Mouse (Mus musculus): Measurements from ENCODE around the gene Slc6a14. TPM values are rescaled to one million over a fixed set of nuclear protein-coding genes. Genes with fewer than 3 reads are reported as not detected.
A peak's percentile ranks its signal among the peaks of the same experiment; 100 is the strongest.

The Slc6a14 gene
- polyA plus RNA-seq (2014; fragmentation: Nextera tagmentation; extraction: Ambion mirVana) = 0.07 TPM in 1 of 2 replicates, not detected in the other

- Histone ChIP-seq H3K9me3 (ENCODE audit: control insufficient read depth, low read length) (no peaks in the 10 kb centered on the region), H3K9ac (ENCODE audit: low read length) (no peak within 1 kb of the TSS), H3K4me2 (ENCODE audit: low read length) (no peak within 1 kb of the TSS), H3K36me3 (ENCODE audit: control insufficient read depth, insufficient read depth, low read length) (no peaks in the 10 kb centered on the region), H3K27ac (replicated peaks in 1 of 2; ENCODE audit: control insufficient read depth in 1 of 2, insufficient read depth in 1 of 2, low read depth in 2 of 2, low read length in 2 of 2) (no peak within 1 kb of the TSS), H3K27me3 (ENCODE audit: control insufficient read depth, insufficient read depth, low read length) (no peaks in the 10 kb centered on the region), H3K4me3 (ENCODE audit: control insufficient read depth in 1 of 2, insufficient read depth in 1 of 2, low read depth in 1 of 2, low read length in 2 of 2) (no peak within 1 kb of the TSS), H3K4me1 (ENCODE audit: control insufficient read depth in 2 of 2, insufficient read depth in 2 of 2, low read length in 2 of 2) (no peaks in the 10 kb centered on the region; a peak in 1 of 4 replicates)
- ATAC-seq (ENCODE audit: insufficient number of reproducible peaks, insufficient read depth, low FRiP score, low read depth) = no peak
- 52% methylated on average over 7 of the region's 7 CpGs for whole genome bisulfite sequencing
These were observed at the start of gene Slc6a14 for GRCm38 (mm10) chrX:21714829-21715228. Gene Slc6a14, plus strand, starts transcription at chrX:21714896.

- Histone ChIP-seq H3K4me3 (ENCODE audit: control insufficient read depth in 1 of 2, insufficient read depth in 1 of 2, low read depth in 1 of 2, low read length in 2 of 2) (no peak overlapping the region), H3K4me1 (ENCODE audit: control insufficient read depth in 2 of 2, insufficient read depth in 2 of 2, low read length in 2 of 2) (no peaks in the 10 kb centered on the region), H3K9ac (ENCODE audit: low read length) (no peak overlapping the region), H3K27me3 (ENCODE audit: control insufficient read depth, insufficient read depth, low read length) (no peaks in the 10 kb centered on the region), H3K36me3 (ENCODE audit: control insufficient read depth, insufficient read depth, low read length) (no peaks in the 10 kb centered on the region), H3K4me2 (ENCODE audit: low read length) (peak overlapping the region; percentile 11; the same call in 1 of the 2 replicates), H3K9me3 (ENCODE audit: control insufficient read depth, low read length) (no peaks in the 10 kb centered on the region), H3K27ac (replicated peaks in 1 of 2; ENCODE audit: control insufficient read depth in 1 of 2, insufficient read depth in 1 of 2, low read depth in 2 of 2, low read length in 2 of 2) (no peak overlapping the region)
- no peak for ATAC-seq (ENCODE audit: insufficient number of reproducible peaks, insufficient read depth, low FRiP score, low read depth)
- WGBS = 34% methylated on average over 7 of the region's 7 CpGs
These were observed 43.8 kb upstream of the Slc6a14 start for GRCm38 (mm10) chrX:21670896-21671295.

- 65% methylated on average over 6 of the region's 6 CpGs for WGBS
- H3K4me3 ChIP-seq (ENCODE audit: control insufficient read depth in 1 of 2, insufficient read depth in 1 of 2, low read depth in 1 of 2, low read length in 2 of 2) = no peak overlapping the region
- H3K4me2 ChIP-seq (ENCODE audit: low read length) = no peak overlapping the region
- H3K9ac ChIP-seq (ENCODE audit: low read length) = no peak overlapping the region
- H3K36me3 ChIP-seq (ENCODE audit: control insufficient read depth, insufficient read depth, low read length) = no peaks in the 10 kb centered on the region
- H3K27me3 ChIP-seq (ENCODE audit: control insufficient read depth, insufficient read depth, low read length) = no peaks in the 10 kb centered on the region
- no peaks in the 10 kb centered on the region for H3K4me1 ChIP-seq (ENCODE audit: control insufficient read depth in 2 of 2, insufficient read depth in 2 of 2, low read length in 2 of 2)
- H3K27ac ChIP-seq (replicated peaks in 1 of 2; ENCODE audit: control insufficient read depth in 1 of 2, insufficient read depth in 1 of 2, low read depth in 2 of 2, low read length in 2 of 2) = no peak overlapping the region
- H3K9me3 ChIP-seq (ENCODE audit: control insufficient read depth, low read length) = no peaks in the 10 kb centered on the region
- ATAC-seq (ENCODE audit: insufficient number of reproducible peaks, insufficient read depth, low FRiP score, low read depth) = no peak
These were observed 19.5 kb upstream of the Slc6a14 start for GRCm38 (mm10) chrX:21695220-21695619.

GRCm38 (mm10) chrX:21695687-21696086, 19.0 kb upstream of the Slc6a14 start:
- H3K27ac ChIP-seq (replicated peaks in 1 of 2; ENCODE audit: control insufficient read depth in 1 of 2, insufficient read depth in 1 of 2, low read depth in 2 of 2, low read length in 2 of 2) = no peak overlapping the region
- no peaks in the 10 kb centered on the region for H3K27me3 ChIP-seq (ENCODE audit: control insufficient read depth, insufficient read depth, low read length)
- no peaks in the 10 kb centered on the region for H3K4me1 ChIP-seq (ENCODE audit: control insufficient read depth in 2 of 2, insufficient read depth in 2 of 2, low read length in 2 of 2)
- no peak overlapping the region for H3K4me2 ChIP-seq (ENCODE audit: low read length)
- H3K36me3 ChIP-seq (ENCODE audit: control insufficient read depth, insufficient read depth, low read length) = no peaks in the 10 kb centered on the region
- no peak overlapping the region for H3K4me3 ChIP-seq (ENCODE audit: control insufficient read depth in 1 of 2, insufficient read depth in 1 of 2, low read depth in 1 of 2, low read length in 2 of 2)
- WGBS = 85% methylated on average over 3 of the region's 3 CpGs
- ATAC-seq (ENCODE audit: insufficient number of reproducible peaks, insufficient read depth, low FRiP score, low read depth) = no peak
- no peak overlapping the region for H3K9ac ChIP-seq (ENCODE audit: low read length)
- no peaks in the 10 kb centered on the region for H3K9me3 ChIP-seq (ENCODE audit: control insufficient read depth, low read length)

GRCm38 (mm10) chrX:21701646-21702045, 13.1 kb upstream of the Slc6a14 start:
- H3K4me3 ChIP-seq (ENCODE audit: control insufficient read depth in 1 of 2, insufficient read depth in 1 of 2, low read depth in 1 of 2, low read length in 2 of 2) = no peak overlapping the region
- H3K9ac ChIP-seq (ENCODE audit: low read length) = no peak overlapping the region
- ATAC-seq (ENCODE audit: insufficient number of reproducible peaks, insufficient read depth, low FRiP score, low read depth) = no peak
- no peaks in the 10 kb centered on the region for H3K4me1 ChIP-seq (ENCODE audit: control insufficient read depth in 2 of 2, insufficient read depth in 2 of 2, low read length in 2 of 2)
- 58% methylated on average over 4 of the region's 4 CpGs for WGBS
- no peak overlapping the region for H3K4me2 ChIP-seq (ENCODE audit: low read length)
- no peaks in the 10 kb centered on the region for H3K9me3 ChIP-seq (ENCODE audit: control insufficient read depth, low read length)
- no peaks in the 10 kb centered on the region for H3K36me3 ChIP-seq (ENCODE audit: control insufficient read depth, insufficient read depth, low read length)
- H3K27ac ChIP-seq (replicated peaks in 1 of 2; ENCODE audit: control insufficient read depth in 1 of 2, insufficient read depth in 1 of 2, low read depth in 2 of 2, low read length in 2 of 2) = no peak overlapping the region
- no peaks in the 10 kb centered on the region for H3K27me3 ChIP-seq (ENCODE audit: control insufficient read depth, insufficient read depth, low read length)

GRCm38 (mm10) chrX:21704470-21704869, 10.2 kb upstream of the Slc6a14 start:
- no peaks in the 10 kb centered on the region for H3K36me3 ChIP-seq (ENCODE audit: control insufficient read depth, insufficient read depth, low read length)
- no peaks in the 10 kb centered on the region for H3K4me1 ChIP-seq (ENCODE audit: control insufficient read depth in 2 of 2, insufficient read depth in 2 of 2, low read length in 2 of 2)
- H3K27me3 ChIP-seq (ENCODE audit: control insufficient read depth, insufficient read depth, low read length) = no peaks in the 10 kb centered on the region
- ATAC-seq (ENCODE audit: insufficient number of reproducible peaks, insufficient read depth, low FRiP score, low read depth) = no peak
- no peak overlapping the region for H3K4me2 ChIP-seq (ENCODE audit: low read length)
- H3K9me3 ChIP-seq (ENCODE audit: control insufficient read depth, low read length) = no peaks in the 10 kb centered on the region
- no peak overlapping the region for H3K4me3 ChIP-seq (ENCODE audit: control insufficient read depth in 1 of 2, insufficient read depth in 1 of 2, low read depth in 1 of 2, low read length in 2 of 2)
- WGBS = 72% methylated on average over 1 of the region's 1 CpGs
- no peak overlapping the region for H3K27ac ChIP-seq (replicated peaks in 1 of 2; ENCODE audit: control insufficient read depth in 1 of 2, insufficient read depth in 1 of 2, low read depth in 2 of 2, low read length in 2 of 2)
- H3K9ac ChIP-seq (ENCODE audit: low read length) = no peak overlapping the region

GRCm38 (mm10) chrX:21715293-21715692, 597 bp downstream of the Slc6a14 start:
- H3K9me3 ChIP-seq (ENCODE audit: control insufficient read depth, low read length) = no peaks in the 10 kb centered on the region
- no peaks in the 10 kb centered on the region for H3K27me3 ChIP-seq (ENCODE audit: control insufficient read depth, insufficient read depth, low read length)
- H3K4me2 ChIP-seq (ENCODE audit: low read length) = no peak overlapping the region
- no peak for ATAC-seq (ENCODE audit: insufficient number of reproducible peaks, insufficient read depth, low FRiP score, low read depth)
- H3K4me1 ChIP-seq (ENCODE audit: control insufficient read depth in 2 of 2, insufficient read depth in 2 of 2, low read length in 2 of 2) = no peaks in the 10 kb centered on the region; a peak in 1 of 4 replicates
- H3K36me3 ChIP-seq (ENCODE audit: control insufficient read depth, insufficient read depth, low read length) = no peaks in the 10 kb centered on the region
- no peak overlapping the region for H3K27ac ChIP-seq (replicated peaks in 1 of 2; ENCODE audit: control insufficient read depth in 1 of 2, insufficient read depth in 1 of 2, low read depth in 2 of 2, low read length in 2 of 2)
- H3K9ac ChIP-seq (ENCODE audit: low read length) = no peak overlapping the region
- no peak overlapping the region for H3K4me3 ChIP-seq (ENCODE audit: control insufficient read depth in 1 of 2, insufficient read depth in 1 of 2, low read depth in 1 of 2, low read length in 2 of 2)
- WGBS = 42% methylated on average over 5 of the region's 5 CpGs

GRCm38 (mm10) chrX:21716885-21717284, 2.2 kb downstream of the Slc6a14 start:
- Histone ChIP-seq H3K4me2 (ENCODE audit: low read length) (no peak overlapping the region), H3K4me3 (ENCODE audit: control insufficient read depth in 1 of 2, insufficient read depth in 1 of 2, low read depth in 1 of 2, low read length in 2 of 2) (no peak overlapping the region), H3K4me1 (ENCODE audit: control insufficient read depth in 2 of 2, insufficient read depth in 2 of 2, low read length in 2 of 2) (no peaks in the 10 kb centered on the region; a peak in 1 of 4 replicates), H3K9me3 (ENCODE audit: control insufficient read depth, low read length) (no peaks in the 10 kb centered on the region), H3K9ac (ENCODE audit: low read length) (no peak overlapping the region), H3K36me3 (ENCODE audit: control insufficient read depth, insufficient read depth, low read length) (no peaks in the 10 kb centered on the region), H3K27ac (replicated peaks in 1 of 2; ENCODE audit: control insufficient read depth in 1 of 2, insufficient read depth in 1 of 2, low read depth in 2 of 2, low read length in 2 of 2) (no peak overlapping the region), H3K27me3 (ENCODE audit: control insufficient read depth, insufficient read depth, low read length) (no peaks in the 10 kb centered on the region)
- 82% methylated on average over 2 of the region's 2 CpGs for WGBS
- no peak for ATAC-seq (ENCODE audit: insufficient number of reproducible peaks, insufficient read depth, low FRiP score, low read depth)
